Mouse (Mus musculus) forelimb bud, embryonic 11.5 days (tissue): ENCODE measurements at regions not wholly inside any gene's neighbourhood (a gene's known extent, or its start where the extent isn't known, plus 50 kb on each side); places are given as distances from the start of the nearest gene placed in this dataset.
"Not testable (repeated sequence)": the region's sequence is repeated elsewhere in the genome, so short reads cannot be mapped to it uniquely, and the experiment has no call there.

Experiments used
- DNase-seq: peaks from one replicate; pipeline ENCODE4 v3.0.0-alpha.2; 2012; ENCODE audit warnings: low read depth, low spot score

DNA sequence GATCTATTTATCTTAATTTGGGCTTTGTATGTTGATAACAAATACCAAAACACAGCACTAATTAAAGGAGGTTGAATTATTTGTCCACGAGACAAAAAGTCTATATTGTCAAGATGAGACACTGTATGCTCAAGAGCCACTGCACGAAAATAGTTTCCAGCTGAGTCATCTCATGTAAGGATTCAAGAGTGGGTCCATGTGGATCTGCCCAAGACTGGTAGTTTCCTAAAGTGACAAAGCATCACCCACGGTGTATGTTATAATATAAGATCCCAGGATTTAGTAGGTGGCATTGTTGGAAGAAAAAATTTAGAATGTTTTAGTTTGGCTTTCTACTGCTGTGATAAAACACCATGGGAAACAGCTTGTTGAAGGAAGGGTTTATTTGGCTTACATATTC lies 428.2 kb downstream of the Arl6ip6 start:
- no peak for DNase-seq

DNA sequence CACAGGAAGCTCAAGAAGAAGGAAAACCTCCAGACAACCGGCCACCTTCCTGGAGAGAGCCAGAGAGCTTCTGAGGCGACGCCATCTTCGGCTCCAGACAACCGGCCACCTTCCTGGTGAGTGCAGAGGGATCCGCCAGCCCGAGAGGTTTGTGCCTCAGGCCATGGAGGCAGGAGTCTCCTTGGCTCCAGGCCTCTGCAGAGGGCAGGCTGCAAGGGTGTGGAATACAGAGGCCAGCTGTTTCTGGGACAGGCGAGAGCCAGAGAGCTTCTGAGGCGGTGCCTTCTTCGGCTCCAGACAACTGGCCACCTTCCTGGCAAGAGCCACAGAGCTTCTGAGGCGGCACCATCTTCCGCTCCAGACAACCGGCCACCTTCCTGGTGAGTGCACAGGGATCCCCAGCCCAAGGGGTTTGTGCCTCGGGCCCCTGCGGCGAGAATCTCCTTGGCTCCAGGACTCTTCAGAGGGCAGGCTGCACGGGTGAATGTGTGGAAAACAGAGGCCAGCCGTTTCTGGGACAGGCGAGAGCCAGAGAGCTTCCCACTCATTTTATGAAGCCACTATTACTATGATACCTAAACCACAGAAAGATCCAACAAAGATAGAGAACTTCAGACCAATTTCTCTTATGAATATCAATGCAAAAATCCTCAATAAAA lies 441.4 kb downstream of the Arl6ip6 start:
- not testable (repeated sequence) for DNase-seq

DNA sequence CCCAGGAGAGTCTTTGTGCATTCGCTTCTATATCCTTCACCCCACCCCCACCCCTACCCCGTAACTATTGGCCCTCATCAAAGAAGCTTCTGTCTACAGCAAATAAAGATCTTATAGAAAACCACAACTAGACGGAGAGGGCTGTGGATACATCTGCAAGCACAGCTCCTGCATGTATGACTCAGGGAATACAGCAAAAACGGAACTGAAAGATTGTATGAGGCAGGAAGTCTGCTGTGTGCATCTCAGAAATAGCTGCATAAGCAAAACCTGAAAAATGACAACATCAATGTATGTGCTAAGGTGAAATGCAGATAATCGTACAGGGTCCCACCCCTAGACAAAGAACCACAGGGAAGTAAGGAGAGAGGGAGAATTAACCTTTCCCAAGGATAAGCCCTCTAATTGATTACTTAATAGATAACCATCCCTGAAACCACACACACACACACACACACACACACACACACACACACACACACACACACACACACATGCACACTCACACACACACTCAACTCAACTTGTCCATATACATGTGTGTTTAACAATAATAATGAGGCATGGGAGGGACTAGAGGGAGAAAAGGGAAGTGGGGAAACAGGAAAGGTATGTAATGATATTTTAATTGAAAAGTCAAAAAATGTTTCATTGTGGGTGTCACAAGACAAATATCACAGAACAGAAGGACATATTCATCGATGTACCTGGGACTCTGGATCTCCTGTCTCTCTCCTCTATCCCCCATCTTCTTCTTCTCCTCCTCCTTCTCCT lies 416.6 kb downstream of the Rprm start:
- DNase-seq = no peak

DNA sequence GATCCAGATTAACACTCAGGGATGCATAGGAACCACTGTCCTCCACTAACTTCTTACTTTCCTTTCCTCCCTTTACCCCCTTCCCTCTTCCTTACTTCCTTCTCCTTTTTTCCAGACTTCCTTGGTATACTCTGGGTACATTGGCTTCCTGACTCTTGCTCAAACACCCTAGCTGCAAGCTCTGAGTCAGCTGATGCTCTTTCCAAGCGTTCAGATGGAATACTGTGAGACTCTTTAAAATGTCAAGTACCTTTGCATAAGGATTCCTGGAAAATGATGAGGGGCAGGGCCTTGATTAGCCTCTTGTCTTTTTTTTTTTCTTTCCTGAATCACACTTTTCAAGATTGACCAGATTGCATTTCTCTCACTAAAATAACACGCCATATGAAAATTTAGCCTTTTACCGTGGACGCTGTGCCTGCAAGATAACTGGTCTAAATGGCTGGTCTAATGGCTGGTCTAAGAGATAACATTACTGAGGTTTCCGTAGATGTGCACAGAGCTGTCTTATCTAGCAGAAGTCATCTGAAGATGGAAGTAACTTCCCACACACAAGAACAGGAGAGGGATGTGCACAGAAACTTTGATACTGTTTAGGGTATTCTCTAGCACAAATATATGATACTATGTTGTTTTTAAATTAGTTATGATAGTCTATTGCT lies 404.9 kb downstream of the Rprm start:
- DNase-seq = no peak

DNA sequence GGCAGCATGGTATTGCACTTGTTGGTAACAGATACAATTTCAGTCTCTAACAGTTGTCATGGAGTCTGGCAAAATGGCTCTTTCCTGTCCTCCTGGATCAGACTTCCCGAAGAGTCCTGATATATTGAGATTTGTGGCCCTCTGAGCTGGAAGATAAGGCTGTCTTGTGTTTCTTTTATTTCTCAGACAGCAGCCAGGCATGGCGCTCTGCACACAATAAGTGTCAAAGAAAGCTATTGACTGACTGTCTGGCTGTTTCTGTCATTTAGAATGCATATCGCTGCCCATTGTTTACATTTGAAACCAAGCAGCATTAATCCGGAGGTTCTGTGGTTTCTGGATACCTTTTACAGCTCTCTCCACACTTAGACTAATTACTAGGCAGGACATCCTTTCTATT lies 402.8 kb downstream of the Rprm start:
- no peak for DNase-seq

DNA sequence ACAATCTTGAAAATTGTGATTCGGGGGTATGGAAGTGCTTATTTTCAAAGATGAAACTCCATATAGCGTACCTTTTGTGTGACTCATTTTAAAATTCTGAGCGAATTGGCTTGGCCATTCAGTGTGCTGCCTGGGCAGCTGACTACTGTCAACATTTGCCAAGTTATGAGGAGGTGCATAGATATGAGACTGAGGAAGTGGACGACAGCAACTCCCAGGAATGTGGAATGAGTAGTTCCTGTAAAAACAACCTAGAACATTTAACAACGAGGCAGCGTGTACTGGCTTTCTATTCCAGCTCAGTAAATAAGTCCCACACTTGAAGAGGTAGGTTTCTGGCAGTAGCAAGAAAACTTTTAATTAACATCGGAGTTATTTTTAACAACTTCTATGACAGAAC lies 398.1 kb downstream of the Rprm start:
- no peak for DNase-seq

DNA sequence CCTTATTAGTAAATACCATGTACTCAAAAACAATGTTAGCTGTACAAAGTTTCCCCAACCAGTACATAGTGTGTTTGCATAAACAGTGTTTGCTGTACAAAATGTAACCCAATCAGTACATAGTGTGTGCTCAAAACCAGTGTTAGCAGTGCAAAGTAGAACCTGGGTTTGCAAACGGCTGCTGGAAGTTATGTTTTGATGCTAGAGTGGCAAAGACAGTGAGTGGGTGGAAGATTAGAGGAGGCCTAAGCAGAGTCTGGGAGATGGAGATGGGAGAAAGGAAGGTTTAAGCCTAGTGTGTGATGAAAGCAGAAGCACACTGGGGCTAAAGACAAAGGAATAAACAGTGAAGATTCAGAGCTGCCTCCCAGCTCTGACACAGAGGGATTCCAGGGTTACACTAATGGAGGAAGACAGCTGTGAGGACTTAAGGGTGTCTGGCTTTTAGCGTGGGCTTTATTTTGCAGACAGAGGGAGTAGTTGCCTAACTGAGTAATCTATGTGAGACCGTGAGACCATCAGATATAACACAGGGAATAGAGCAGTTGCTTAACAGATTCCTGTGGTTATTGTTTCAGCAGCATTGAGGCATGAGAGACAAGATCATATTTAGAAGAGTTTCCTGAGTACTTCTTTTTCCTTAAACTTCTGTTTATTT lies 396.0 kb downstream of the Rprm start:
- DNase-seq = no peak

DNA sequence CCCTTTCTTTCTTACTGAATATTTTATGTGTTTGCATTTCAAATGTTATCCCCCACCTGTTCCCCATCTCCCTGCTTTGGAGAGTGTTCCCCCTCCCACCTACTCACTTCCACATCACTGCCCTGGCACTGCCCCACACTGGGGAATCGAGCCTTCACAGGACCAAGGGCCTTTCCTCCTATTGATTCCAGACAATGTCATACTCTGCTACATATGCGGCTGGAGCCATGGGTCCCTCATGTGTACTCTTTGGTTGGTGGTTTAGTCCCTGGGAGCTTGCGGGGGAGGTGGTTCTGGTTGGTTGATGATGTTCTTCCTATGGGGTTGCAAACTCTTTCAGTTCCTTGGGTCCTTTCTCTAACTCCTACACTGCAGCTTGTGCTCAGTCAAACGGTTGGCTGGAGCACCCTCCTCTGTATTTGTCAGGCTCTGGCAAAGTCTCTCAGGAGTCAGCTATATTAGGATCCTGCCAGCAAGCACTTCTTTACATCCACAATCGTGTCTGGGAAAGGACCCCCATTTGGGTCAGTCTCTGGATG lies 393.7 kb downstream of the Rprm start:
- DNase-seq = no peak

DNA sequence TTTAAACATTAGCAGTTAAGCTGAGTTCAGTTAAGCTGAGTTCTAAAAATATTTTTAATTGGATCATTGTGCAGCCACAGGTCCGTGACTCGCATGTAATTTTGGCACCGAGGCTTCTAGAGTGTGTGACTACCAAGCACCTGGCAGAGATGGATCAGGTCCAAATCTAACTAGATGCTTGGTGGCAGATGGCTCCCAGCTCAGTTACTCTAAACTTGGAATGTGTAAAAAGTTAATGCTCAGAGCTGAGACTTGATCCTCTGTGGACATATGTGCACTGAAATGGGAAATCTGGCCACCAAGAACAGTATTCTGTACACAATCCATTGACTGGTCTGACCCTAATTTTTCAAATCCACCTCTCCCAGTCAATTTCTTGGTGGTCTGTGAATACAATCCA lies 374.1 kb downstream of the Rprm start:
- no peak for DNase-seq

DNA sequence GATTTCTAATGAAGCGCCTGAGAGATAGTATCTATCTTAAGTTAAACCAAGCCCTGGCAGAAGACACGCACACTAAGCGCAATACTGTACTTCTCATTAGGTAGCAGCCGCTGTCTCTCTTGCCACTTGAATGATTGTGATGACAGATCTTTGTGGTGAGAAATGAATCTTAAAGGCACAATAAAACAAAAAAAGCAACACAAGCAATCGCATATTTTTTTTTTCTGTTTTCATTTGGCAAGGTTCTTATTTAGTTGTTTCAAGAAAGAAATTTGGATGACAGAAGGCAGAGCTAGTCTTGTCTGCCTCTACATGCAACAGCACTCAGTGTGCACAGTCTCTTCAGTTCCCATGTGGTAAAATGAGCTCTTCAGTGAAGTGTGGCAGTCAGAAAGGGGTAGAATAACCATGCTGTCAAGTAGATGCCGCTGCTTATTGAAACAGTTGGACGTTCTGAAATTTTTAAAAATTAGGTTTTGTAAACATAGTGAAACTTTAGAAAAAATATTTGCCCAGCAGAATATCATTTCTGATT lies 372.2 kb downstream of the Rprm start:
- no peak for DNase-seq

DNA sequence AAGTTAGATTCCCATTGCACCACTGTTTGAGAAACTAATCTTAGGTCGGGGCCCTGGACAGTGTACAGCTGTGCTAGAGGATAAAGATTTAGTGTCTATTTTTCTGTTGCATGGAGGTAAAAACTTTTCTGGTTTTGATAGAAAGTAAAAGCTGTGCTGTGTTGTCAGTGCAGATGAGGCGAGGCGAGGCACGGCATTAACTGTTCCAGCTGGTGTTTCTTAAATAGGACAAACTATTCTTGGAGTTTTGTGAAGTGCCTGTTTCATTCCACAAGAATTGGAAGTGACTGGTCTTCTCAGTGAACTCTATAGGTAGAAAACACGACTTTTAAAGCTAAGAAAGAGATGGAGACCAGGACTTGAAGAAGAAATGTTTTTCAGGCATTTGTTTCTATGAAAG lies 370.3 kb downstream of the Rprm start:
- no peak for DNase-seq

DNA sequence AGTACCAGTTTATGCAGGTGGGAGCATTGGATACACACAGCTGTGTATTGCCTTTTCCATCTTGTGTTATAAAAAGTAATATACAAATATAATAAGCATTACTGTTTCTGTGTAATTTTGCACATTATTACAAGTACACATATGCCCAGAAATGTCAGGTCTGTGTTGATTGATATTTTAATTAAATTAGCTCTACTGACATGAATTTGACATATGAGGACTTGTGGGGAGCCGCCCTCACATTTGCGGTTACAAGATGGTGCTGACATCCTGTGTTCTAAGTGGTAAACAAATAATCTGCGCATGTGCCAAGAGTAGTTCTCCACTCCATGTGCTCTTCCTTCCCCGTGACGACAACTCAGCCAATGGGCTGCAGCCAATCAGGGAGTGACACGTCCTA lies 362.1 kb downstream of the Rprm start:
- no peak for DNase-seq

DNA sequence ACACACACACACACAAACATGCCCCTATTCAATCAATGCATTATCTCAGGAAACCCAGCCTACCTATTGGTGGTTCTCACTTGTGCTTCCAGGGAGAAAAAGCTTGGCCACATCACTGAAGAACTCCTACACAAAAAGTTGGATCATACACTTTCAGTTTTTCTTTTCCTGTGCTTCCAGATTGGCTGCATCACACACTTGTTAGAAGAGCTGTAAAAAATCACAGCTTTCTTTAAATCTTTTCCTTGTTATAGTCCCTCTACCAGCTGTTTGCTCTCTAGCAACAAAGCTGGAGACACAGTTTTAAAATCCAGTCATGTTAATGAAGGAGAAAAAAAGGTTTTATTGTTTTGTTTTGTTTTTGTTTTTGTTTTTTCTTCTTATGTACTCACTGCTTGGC lies 356.7 kb downstream of the Rprm start:
- DNase-seq = no peak

DNA sequence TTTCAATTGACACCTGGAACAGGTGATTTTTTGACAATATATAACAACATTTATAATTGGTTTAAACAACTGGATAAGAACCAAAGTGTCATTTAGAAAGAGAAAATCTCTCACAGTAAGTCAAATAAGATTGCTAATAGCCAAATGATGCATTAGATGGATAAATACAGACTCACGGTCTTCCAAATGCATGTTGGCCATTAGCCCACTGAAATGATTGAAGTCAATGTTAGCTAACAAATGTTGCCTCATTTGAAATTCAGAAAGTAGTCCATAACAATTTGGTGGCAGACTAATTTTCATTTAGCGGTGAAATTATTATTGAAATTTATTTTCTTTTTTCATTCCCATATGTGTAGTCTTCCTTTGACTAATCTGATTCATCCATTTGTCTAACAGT lies 354.9 kb downstream of the Rprm start:
- DNase-seq = no peak

DNA sequence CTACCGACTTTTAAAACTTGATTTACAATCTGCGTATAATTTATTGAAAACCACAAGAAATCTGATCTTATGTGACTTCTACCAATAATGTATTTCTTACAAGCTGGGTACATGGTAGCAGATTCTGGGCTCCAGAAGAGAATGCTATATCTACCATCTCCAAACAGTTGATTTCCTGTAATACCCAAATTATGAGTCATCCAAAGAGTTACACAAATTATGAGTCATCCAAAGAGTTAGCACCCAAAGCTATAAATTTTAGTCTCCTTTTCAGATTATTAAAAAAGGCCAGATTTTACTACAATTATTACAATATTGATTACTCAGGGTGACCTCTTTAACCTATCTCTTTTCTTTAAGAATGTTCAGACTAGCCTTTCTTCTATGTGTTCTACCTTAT lies 321.9 kb downstream of the Rprm start:
- DNase-seq = no peak

DNA sequence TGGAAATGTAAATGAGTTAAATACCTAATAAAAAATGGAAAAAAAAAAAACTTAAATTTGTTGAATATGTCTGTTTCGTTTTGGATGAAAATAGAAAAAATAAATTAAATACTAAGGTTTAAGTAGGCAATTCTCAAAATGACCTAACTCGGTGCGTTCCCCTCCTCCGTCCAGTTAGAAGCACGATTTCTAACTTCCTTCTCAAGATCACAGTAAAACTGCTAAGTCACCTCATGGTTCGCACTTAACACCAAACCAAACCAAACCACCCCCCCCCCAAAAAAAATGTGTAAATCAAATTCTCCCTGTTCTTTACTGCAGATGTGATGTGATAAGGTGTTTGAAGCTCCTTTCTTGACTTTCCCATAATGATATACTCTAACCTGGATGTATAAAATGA lies 303.3 kb downstream of the Rprm start:
- not testable (repeated sequence) for DNase-seq

DNA sequence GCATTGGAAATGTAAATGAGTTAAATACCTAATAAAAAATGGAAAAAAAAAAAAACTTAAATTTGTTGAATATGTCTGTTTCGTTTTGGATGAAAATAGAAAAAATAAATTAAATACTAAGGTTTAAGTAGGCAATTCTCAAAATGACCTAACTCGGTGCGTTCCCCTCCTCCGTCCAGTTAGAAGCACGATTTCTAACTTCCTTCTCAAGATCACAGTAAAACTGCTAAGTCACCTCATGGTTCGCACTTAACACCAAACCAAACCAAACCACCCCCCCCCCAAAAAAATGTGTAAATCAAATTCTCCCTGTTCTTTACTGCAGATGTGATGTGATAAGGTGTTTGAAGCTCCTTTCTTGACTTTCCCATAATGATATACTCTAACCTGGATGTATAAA lies 296.8 kb downstream of the Rprm start:
- DNase-seq = not testable (repeated sequence)

DNA sequence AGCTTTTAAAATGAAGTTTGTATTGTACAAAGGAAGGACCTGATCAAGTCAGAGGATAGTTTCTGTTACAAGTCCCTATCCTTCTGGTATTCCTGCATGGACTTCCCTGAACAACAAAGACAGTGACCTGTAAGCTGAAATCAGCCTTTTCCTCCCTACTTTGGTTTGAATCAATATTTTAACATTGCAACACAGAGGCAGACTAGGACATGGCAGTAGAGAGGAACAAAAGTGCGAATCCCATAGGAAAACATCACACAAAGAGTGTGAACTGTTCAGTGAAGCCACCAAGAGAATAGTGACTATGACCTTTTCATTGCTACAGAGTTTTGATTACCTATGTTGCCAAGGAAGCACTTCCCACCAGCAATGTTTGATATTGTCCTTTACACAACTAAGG lies 288.7 kb downstream of the Rprm start:
- DNase-seq = no peak

DNA sequence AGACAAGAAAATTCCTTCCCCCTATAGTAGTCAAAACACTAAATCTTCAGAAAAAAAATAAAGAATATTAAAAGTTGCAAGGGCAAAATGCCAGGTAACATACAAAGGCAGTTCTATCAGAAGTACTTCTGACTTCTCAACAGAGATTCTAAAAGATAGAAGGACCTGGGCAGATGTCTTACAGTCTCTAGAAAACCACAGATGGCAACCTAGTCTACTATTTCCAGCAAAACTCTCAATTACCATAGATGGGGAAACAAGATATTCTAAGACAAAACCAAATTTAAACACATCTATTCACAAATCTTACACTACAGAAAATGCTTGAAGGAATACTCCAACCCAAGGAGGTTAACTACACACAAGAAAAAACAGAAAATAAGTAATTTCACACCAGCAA lies 281.7 kb downstream of the Rprm start:
- DNase-seq = no peak

DNA sequence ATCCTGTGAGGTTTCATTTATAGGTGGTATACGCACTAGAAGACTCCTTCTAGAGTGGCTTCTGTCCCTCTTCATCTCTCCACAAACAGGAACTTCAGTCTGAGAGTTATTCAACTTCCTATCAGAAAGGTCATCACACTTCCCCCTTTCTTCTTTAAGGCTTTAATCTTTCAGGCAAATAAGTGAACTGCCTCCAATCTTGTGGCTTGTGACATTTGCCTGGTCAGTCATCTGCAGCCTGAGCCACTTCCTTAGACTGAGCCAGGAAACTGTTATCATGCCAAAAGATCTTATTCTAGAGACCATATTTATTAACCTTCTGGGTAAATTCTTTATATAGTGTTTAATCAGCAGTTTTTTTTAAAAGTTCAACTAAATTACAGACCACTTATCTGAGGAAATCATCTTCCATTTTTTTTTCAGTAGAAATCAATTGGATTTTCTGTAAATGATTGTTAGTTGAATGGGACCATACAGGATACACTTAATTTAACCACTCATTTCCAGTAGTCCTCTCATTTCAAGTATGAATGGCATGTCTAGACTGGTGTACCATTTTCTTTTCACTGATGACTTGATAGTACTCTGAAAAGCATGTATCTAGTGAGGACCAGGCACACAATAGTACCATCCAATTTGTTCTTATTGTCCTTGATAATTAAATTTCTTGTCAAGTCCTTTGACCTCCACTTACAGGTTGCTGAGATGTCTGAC lies 234.4 kb downstream of the Rprm start:
- no peak for DNase-seq
